Mouse (Mus musculus) NIH3T3 (cell line): Measurements from ENCODE around the gene Slc4a1.
A peak's percentile ranks its signal among the peaks of the same experiment; 100 is the strongest.

Experiments
- DNase-seq: peaks from one replicate; pipeline ENCODE4 v3.0.0-alpha.2; 2012; ENCODE audit warnings: low read depth

Slc4a1 gene

DNA sequence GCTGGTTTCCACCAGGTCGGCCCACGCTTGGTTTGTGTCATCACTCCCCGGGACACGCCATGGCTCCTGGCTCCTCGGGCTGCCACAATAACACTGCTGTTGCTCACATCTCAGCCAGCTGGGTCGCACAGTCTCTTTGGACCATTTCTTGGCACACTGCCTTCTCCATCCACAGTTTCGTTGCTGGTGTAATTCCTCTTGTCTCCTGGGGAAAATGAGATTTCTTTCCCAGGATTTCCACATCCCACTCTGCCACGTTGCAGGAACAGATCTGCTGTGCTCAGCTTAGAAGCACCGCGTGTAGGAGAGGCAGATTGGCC lies 45.4 kb downstream of the Slc4a1 start:
- peak; percentile 92 for DNase-seq

DNA sequence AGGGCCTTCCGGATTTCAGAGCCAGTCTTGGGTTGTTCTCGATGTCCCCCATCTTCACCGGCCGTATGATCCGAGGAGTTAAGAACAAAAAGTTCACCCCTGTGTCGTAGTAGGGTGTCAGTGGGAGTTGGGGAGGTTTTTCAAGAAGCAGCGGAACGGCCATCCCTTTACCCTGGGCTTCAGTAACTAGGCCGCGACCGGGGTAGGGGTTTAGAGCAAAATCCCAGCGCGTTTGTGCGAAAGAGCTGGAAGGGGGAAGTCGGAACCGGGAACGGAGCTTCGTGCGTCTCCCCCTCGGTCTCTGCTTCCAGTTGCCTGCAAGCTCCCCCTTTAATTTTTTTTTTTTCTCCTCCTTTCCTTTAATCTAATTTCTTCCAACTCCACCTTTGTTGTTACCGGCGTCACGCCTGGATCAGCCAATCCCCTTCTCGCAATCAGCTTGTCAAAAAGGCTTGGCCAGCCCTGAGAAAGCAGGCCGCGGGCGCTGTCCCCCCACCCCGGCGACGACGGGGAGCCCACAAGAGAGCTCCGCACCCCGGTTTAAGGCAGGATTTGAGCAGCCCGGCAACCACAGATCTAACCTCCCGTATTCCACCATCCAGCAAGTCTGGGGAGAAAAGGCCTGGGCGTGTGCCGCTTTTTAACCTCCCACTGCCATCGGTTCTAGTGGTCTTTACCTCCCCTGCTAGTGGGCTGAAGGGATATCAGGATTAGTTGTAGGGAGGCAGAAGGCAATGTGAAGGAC lies 45.9 kb downstream of the Slc4a1 start:
- peak; percentile 92 for DNase-seq

DNA sequence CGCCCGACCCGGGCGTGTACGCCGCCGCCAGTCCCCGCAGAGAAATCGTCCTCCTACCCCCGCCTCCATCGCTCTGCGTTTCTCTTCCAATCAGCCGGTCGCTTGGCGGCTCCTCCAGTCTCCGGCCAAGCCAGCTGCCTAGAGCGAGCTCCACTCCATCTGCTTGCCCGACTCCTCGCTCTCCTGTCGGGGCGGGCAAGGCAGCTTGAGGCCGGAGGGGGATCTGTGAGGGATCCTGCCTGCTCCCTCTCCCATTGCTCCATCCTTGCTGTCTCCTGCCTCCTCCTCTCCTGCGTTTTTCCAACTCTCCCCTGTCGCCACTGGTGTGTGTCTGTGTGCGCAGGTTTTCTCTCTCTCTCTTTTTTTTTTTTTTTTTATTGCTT lies 46.6 kb downstream of the Slc4a1 start, which contains the start of gene Ubtf:
Gene Ubtf (minus strand): TSS at position 333 of the 383 bp plus-strand sequence.
- DNase-seq: peak; percentile 90

DNA sequence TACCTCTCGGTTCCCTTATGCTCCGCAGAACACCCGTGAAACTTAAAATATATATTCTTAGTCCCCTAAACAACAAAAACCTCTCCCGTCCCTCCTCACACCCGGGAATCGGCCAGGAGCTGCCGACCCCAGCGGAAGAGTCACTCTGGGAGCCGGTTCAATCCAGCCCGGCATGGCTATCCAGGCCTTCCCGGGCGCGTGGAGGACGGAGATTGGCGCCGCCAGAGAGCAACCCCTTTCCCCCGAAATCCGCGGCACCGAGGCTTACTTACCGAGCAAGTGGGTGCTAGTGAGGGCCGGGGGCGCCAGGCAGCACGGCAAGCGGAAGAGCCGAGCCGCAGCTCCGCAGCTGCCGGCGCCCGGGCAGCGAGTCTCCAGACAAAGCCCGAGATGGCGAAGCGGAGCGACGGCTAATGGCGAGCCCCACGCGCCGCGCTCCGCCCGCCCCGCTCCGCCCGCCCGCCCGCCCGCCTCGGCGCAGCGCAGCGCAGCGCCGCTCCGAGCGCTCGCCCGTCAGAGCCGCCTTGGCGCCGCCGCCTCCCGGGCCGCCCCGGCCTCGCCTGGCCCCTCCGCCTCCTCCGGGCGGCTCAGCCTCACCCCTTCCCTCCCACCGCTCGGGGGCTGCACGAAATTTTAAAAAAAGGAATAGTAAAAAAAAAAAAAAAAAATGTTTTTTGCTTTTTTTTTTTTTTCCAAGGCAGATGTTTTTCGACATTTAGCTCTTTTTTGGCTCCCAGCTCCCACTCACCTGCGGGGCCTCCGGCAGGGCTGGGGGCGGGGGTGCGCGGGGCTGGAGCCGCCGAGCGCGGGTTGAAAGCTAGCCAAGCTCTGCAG lies 47.2 kb downstream of the Slc4a1 start:
- peak; percentile 81 for DNase-seq

DNA sequence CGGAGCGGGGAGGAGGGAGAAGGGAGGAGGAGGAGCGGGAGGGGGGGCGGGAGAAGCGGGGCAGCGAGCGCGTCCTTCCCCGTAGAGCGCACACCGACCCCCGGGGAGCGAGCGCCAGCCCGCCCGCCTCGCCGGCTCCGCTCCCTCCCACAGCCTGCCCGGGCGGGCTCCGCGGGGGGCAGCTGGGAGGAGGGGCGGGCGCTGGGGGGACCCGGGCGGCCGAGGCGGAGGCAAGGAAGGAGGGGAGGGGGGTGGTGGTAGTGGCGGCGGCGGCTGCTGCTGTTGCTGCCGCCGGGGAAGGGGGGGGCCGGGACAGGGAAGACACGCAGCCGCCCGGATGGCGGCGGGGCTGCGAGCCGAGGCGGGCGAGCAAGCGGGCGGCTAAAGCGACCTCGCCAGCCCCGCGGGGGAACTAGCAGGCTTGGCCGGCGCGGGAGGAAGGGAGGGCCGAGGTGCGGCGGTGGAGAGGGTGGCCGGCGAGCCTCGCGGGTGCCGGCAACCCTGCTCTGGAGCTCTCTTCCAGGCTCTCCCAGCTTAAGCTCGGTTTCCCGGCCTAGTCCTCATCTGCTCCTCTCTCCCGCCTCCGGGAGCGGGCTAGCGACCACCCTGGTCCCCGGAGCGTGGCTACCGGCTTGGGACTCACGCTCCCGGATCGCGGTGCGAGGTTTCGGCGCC lies 48.0 kb downstream of the Slc4a1 start:
- peak; percentile 85 for DNase-seq

DNA sequence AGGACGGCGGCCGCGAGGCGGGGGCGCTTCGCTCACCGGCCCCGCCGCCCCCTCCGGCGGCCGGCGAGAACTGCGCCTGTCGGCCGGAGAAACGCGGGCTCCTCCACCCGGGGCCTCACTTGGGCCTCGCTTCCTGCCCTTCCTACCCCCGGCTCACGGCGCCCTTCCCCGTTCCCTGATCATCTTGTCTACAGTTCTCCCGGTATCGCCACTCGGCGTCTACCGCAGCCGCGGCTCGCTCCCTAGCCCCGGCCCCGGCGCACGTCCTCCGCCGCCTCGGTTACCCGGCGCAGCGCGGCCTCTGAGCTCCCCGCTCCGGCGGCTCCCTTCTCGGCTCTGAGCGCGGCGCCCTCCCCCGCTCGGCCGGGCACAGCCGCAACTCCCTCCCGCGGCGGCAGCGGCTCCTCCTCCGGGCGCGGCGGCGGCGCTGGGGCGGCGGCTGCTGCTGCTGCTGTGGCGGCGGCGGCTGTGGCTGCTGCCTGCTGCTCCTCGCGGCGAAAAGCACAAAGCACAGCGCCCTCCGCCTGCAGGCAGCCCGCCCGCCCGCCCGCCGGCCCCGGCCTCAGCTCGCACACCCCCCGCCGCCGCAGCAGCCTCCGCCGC lies 48.6 kb downstream of the Slc4a1 start:
- DNase-seq: peak; percentile 85

DNA sequence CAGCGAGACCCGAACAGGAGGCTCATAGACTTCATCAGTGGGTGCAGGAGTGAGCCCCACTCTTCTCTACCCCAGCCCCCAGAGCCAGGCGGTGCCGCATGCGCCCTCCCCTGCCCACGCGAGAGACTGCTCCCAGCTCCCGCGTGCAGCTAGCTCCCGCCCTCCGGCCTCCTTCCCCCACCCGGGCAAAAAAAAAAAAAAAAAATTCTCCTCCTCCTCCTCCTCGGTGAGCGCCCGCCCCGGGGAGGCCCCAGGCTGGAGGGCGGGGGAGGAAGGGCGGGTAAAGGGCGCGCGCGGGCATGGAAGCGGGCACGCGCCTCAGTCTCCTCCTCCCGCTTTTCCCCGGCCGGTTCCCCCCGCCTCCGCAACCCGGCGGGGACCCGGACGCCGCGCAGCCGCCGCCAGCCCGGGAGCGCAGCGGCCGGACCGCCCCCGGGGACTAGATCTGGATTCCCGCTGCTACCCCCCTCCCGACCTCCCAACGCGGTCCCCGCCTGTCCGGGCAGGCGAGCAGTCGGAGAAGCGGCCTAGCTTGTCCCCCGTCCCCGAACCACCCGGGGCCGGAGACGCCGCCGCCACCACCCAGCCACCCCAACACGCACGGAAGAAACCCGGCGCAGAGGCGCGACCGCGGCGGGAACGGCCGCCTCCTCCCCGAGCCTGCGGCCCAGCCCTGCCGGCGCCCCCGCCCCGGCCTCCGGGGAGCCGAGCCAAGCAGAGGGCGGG lies 49.3 kb downstream of the Slc4a1 start:
- DNase-seq: peak; percentile 94

DNA sequence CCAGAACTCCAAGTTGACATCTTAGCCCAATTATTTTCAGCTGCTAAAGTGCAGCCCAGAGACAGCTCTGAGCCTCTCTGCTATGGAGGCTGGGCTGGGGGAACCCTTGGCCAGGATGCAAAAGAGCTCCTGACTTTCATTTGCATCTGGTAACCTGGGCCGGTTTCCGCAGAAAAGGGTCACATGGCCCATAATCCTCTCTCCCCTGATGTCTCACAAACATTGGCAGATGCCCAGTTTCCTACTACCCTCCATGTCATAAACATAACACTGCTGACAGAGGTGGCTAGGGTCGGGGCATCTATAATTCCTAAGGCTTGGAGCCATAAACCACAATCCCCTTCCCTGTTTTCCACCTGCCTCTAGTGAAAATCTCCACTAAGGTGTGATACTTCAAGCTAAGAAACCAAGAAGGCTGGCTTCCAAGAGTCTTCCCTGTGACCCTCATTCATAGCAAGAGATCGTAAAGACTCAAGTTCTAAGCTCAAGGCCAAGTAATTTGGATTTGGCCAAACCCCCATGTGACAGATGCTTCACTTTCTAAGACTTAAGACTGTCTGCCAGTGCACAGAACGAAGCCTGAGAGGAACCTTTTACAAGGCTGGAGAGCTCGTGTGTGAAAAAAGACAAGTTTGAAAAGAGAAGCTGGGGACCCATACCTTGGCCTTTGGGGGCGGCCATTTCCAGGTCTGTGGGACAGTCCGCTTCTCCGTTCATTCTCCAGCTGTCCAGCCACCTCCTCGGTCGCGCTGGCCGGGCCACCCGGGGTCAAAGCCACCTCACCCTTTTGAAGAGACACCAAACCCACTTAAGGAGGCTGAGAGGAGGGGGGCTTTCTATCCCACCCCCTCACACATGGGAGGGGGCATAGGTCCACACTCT lies 50.1 kb downstream of the Slc4a1 start:
- peak; percentile 57 for DNase-seq

DNA sequence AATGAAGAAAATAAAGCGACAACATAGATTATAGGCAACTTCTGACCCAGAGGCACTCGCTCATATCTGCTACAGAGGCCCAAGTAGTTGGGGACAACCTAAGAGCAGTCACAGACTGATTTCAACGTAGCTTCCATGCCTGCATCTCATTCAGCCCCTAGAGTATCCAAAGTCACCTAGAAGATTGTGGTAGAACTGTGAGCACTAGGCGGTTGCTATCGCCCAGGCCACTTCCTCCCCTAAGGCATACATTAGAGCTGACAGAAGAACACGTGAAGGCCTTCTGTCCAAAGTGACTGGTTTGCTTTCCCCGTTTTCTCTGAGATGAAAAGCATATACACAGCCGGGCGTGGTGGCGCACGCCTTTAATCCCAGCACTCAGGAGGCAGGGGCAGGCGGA lies 51.7 kb downstream of the Slc4a1 start:
- DNase-seq: no peak

DNA sequence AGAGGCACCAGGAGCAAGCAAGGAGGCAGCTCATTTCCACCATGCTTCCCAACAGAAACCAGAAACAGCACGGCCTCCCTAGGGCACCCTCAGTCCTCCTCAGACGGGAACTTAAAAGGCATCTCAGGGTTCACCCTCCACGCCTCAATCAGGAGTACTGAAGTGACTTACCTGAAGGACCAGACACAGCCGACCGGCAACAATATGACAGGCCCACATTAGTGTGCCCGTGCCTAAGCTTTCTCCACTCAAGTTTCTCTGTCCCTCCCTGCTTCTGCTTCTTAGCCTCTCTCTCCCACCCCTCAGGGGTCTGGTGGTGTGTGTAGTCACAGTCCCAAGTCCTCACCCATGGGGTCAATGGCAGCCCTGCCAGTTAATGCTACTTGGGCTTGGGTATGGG lies 53.4 kb downstream of the Slc4a1 start:
- no peak for DNase-seq

DNA sequence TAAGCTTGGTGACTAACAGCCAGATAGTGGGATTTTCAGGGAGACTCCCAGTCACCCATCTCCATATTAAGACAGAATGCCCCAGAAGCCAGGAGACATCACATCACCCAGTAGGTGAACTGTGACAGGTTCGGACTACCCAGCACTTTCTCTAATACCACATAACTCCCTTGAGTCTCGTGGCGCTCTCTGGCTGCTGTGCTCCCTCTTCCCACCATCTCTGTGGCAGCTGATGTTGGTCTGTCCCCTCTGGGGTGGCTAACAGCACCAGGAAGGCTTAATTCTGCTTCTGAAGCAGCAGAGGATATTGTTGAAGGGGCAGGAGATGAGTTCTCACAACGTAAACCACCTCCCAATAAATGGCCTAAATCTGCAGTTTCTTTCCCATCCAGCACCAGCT lies 54.0 kb downstream of the Slc4a1 start:
- DNase-seq: no peak

DNA sequence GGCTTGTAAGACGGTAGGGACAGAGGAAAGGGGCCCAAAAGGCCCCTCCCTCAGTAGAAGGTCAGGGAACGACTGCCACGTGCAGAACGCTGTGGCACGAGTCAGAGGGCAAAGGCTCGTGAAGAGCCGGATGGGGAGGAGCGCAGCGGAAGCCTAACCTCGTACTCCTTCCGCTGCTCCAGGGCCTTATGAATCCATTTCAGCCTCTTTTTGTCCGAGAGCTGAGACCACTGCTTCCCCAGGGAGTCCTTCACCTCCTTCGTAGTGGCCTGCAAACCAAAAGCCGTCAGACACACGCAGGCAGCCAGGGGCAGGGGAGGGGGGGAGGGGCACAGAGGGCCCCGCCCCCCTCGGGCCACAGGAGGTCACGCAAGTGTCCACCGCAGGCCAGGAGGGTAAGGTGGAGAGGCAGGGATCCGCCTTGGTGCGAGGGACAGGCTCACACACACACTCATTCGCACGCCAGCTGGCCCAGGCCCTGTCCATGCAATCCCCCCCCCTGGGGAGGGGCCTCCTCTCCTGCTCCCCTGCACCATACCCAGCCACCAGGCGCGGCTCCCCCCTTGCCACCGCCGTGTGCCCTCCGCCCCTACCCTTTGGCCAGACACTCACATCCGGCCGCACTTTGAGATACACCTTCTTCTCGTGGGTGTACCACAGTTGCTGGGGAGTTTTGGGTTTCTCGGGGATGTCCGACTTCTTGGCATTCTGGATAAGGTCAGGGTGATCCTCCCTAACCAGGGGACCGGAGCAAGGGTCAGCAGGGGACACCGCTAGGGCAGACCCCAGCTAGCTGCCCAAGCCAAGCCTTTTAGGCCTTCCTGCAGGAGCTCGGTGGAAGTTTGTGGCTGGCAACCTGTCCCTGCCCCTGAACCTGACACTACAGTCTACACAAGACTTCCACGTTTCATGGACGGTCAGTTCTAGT lies 55.0 kb downstream of the Slc4a1 start:
- DNase-seq: no peak

DNA sequence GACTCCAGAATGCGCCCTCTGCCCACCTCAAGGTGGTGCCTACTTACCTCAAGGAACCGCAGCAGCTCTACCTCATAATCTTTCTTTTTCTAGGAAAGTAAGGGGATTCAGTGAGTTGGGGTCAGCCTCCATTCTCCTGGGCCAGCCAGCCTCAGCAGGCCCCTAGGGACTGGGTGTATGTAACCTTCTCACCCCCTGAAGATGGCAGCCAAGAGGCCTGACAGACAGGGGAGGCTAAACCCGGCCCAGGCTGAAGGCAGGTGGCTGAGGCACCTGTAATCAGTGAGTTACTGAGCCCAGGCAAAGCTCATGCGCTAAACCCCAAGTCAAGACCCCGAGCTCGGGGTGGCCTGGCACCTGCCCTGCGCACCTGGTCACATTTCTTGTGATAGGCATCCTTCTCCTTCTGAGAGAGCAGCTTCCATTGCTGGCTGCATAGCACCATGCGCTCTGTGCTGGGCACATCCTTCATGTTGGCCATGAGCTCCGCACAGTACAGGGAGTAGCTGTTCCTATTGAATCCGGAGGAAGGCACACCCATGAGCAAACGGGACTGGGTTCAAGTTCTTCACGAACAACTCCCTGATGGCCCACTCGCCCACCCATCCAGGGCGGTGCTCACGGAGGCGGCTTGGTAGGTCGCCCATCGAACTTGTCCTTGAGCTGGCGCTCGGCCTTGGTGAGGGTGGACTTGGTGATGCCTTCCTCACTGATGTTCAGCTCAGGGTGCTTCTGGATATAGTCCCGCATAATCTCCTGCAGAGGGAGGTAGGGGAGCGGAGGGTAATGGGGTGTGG lies 56.0 kb downstream of the Slc4a1 start:
- no peak for DNase-seq

DNA sequence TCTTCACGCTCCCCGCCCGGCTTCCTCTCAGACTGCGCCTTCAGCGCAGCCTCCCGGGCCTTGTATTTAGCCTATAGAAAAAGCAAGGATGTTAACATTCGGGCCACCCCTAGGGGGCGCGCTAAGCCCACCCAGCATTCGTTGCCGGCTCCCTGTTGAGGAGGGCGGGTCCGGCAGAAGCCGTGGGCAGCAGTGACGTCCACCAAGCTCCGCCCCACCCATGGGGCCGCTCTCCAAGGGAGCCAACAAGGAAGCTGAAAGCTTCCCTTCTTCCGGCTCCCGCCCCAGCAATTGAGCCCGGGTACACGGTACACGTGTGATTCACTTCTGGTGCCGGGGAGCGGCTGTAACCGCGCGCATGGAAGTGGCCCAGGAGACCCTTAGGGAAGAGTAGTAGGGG lies 57.0 kb downstream of the Slc4a1 start:
- peak; percentile 99 for DNase-seq

DNA sequence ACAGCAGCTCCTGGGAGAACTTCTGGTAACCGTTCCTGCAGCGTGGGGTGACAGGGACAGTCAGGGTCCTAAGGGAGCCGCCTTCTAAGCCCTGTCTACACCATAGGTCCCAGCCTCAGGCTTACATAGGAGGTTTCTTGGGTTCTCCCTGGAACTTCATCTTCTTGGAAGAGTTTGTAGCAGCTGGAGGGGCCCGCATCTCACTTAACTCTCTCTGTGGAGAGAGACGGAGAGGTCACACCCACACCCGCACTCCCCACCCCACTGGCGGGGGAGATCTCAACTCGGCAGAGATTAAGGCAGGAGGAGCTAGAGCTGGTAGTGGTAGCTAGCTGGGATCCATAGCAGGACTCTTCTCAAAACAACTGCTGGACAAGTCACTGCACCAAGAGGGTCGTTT lies 57.9 kb downstream of the Slc4a1 start:
- DNase-seq: no peak

DNA sequence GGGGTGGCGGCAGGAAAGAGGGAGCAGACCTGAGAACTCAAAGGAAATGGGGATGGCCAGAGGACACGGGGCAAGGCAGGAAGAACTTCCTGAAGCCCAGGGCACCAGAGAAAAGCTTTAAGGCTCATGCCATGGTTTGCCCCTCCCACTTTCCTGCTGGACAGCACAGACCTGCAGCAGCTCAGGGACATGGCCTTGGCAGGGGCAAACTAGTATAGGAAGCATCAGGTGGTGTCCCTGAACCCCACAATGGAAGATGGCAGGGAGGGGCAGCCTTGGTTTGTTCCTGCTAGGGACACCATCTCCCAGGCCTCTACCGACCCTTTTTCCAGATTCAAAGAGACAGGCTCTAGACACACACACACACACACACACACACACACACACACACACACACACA lies 60.6 kb downstream of the Slc4a1 start:
- no peak for DNase-seq

DNA sequence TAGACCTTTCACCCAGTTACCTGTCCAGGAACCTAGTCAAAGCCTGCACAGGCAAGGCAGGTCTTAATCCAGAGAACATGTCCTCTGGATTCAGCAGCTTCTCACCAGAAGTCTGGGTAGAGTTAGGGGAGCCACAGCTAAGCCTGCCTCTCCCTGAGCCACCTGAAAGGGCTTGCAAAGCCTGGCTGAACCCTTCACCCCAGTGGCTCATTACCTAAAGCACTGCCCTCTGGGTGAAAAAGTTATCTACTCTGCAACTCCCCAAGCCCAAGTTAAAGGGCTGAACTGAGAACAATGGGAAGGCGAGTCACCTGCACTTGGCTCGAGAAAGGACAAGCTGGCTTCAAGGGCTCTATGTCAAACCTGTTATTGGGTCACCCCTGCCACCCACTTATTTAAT lies 61.9 kb downstream of the Slc4a1 start:
- DNase-seq: no peak

DNA sequence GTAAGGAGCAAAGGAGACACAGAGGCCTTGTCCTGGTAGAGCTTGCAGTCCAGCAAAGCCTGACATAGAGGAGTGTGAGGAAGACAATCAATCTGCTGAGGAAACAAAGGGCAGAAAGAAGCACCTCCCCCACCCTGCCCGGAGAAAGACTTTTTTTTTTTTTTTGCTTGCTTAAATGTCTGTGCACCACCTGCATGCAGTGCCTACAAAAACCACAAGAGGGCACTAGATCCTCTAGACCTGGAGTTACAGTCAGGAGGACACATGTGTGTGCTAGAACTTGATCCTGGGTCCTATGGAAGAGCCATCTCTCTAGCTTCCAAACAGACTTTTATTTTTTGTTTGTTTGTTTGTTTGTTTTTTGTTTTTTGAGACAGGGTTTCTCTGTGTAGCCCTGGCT lies 66.2 kb downstream of the Slc4a1 start:
- peak; percentile 86 for DNase-seq
